In genomic region chr16:97462481-97463181, GRCm38 (mm10) we compare ENCODE assay signal across 7 mouse cellular contexts. TPM values are rescaled to one million over a fixed set of nuclear protein-coding genes. Genes with fewer than 3 reads are reported as not detected.
A peak's percentile ranks its signal among the peaks of the same experiment; 100 is the strongest.
DNase-seq lines count a peak whose midpoint lies in the region; ATAC-seq and TF ChIP-seq lines count a peak whose summit lies in the region.

TSS of gene Mx1 (minus strand) at chr16:97462907.

- H3K27ac ChIP-seq in liver, embryonic 12.5 days: no peak within 1 kb of the TSS
- H3K27ac ChIP-seq in stomach, postnatal 0 days (replicated peaks): no peak within 1 kb of the TSS

- 0 out of 2 replicates have a peak, but pooled peaks have one; percentile 35 for ATAC-seq in liver, embryonic 12.5 days
- peak; percentile 54 for ATAC-seq in stomach, postnatal 0 days (ENCODE audit: low FRiP score, low TSS enrichment)

- DNase-seq in retina, postnatal 1 day: peak; percentile 33
- no peak for DNase-seq in retina, embryonic 14.5 days (ENCODE audit: low spot score)
- DNase-seq in embryo, embryonic 11 days: peak; percentile 37
- no peak for DNase-seq in stomach, postnatal 0 days (ENCODE audit: low spot score)
- no peak for DNase-seq in layer of hippocampus, adult 18-20 months (ENCODE audit: low spot score in 2 of 2)
- DNase-seq in testis, postnatal 14 days (ENCODE audit: low spot score): no peak

- no peaks in the 10 kb centered on the region for H3K4me1 ChIP-seq in liver, embryonic 12.5 days
- H3K4me1 ChIP-seq in stomach, postnatal 0 days (replicated peaks; ENCODE audit: control insufficient read depth, insufficient read depth): peaks cover 3% of the 10 kb centered on the region; the same call in 1 of the 2 replicates

- H3K9ac ChIP-seq in liver, embryonic 12.5 days: no peak within 1 kb of the TSS
- peak within 1 kb of the TSS; percentile 23; the same call in 1 of the 2 replicates for H3K9ac ChIP-seq in stomach, postnatal 0 days (ENCODE audit: low read length)

- no peaks in the 10 kb centered on the region for H3K27me3 ChIP-seq in liver, embryonic 12.5 days (replicated peaks)
- no peaks in the 10 kb centered on the region for H3K27me3 ChIP-seq in stomach, postnatal 0 days (ENCODE audit: control insufficient read depth, insufficient read depth, low read length)

- no peak for TF ChIP-seq CTCF in stomach, postnatal 0 days (IDR thresholded peaks at IDR 0.05; ENCODE audit: low read depth)

- WGBS in liver, embryonic 12.5 days (ENCODE audit: insufficient replicate concordance): 25% methylated on average over 4 of the region's 4 CpGs
- 18% methylated on average over 4 of the region's 4 CpGs for WGBS in stomach, postnatal 0 days

- no peaks in the 10 kb centered on the region for H3K9me3 ChIP-seq in liver, embryonic 12.5 days (replicated peaks)
- H3K9me3 ChIP-seq in stomach, postnatal 0 days (ENCODE audit: control insufficient read depth, low read length): no peaks in the 10 kb centered on the region

- no peak within 1 kb of the TSS for H3K4me3 ChIP-seq in liver, embryonic 12.5 days
- no peak within 1 kb of the TSS for H3K4me3 ChIP-seq in stomach, postnatal 0 days (ENCODE audit: low read depth, low read length)

- no peak within 1 kb of the TSS for H3K4me2 ChIP-seq in liver, embryonic 12.5 days
- H3K4me2 ChIP-seq in stomach, postnatal 0 days (replicated peaks; ENCODE audit: low read depth): 0 out of 2 replicates have a peak within 1 kb of the TSS, but pooled peaks have one; percentile 20

- no peaks in the 10 kb centered on the region for H3K36me3 ChIP-seq in liver, embryonic 12.5 days
- no peaks in the 10 kb centered on the region for H3K36me3 ChIP-seq in stomach, postnatal 0 days (ENCODE audit: control insufficient read depth, insufficient read depth, low read length)

- TF ChIP-seq EP300 in stomach, postnatal 0 days (optimal IDR thresholded peaks at IDR 0.05): no peak

RNA-seq across cellular contexts. Expression of gene Mx1, which starts in this region (rescaled TPM):
- 0.20 and 0.26 TPM in 2 replicates for polyA plus RNA-seq in liver, embryonic 12.5 days (2016; fragmentation: Nextera tagmentation; extraction: Ambion mirVana)
- 0.42 and 0.69 TPM in 2 replicates for polyA plus RNA-seq in stomach, postnatal 0 days (2015; fragmentation: Nextera tagmentation; extraction: Ambion mirVana)
- under 1 TPM; 0.62 to 0.86 TPM for total RNA-seq in layer of hippocampus, adult 18-20 months (2021)

Comparison
In these comparisons a context has a peak if more than half of its experiments do, and no peak if none do; other contexts are left out.
1. DNase-seq: peak in retina, postnatal 1 day (single experiment) and embryo, embryonic 11 days (single experiment); none in retina, embryonic 14.5 days (single experiment), stomach, postnatal 0 days (single experiment), layer of hippocampus, adult 18-20 months (0 of 2) and testis, postnatal 14 days (single experiment).
2. Peak in ATAC-seq in liver, embryonic 12.5 days; RNA of the gene not detected or under 1 TPM.
3. Peak in ATAC-seq, H3K9ac ChIP-seq and H3K4me2 ChIP-seq in stomach, postnatal 0 days; RNA of the gene not detected or under 1 TPM.